Mouse (Mus musculus) thymus, postnatal 14 days (tissue): ENCODE data around the gene Etv5.

Source experiments
- DNase-seq: peaks from one replicate; pipeline ENCODE4 v3.0.0; 2021

Etv5 gene

GRCm38 (mm10) chr16:22439499-22440177 lies at the start of gene Etv5:
TSS of gene Etv5 (minus strand) at chr16:22439719.
- DNase-seq = peak; percentile 97

GRCm38 (mm10) chr16:22483900-22484299 lies 44.4 kb upstream of the Etv5 start:
- DNase-seq = no peak

GRCm38 (mm10) chr16:22479322-22479721 lies 39.8 kb upstream of the Etv5 start:
- DNase-seq = no peak

GRCm38 (mm10) chr16:22471728-22472127 lies 32.2 kb upstream of the Etv5 start:
- no peak for DNase-seq

- no peak for DNase-seq
Observed at GRCm38 (mm10) chr16:22469385-22469784, 29.9 kb upstream of the Etv5 start.

GRCm38 (mm10) chr16:22467111-22467510 lies 27.6 kb upstream of the Etv5 start:
- no peak for DNase-seq

- peak; percentile 76 for DNase-seq
Observed at GRCm38 (mm10) chr16:22466381-22466780, 26.9 kb upstream of the Etv5 start.

- no peak for DNase-seq
Observed at GRCm38 (mm10) chr16:22462220-22462619, 22.7 kb upstream of the Etv5 start.

GRCm38 (mm10) chr16:22461728-22462127 lies 22.2 kb upstream of the Etv5 start:
- DNase-seq = peak; percentile 22

- DNase-seq = no peak
Observed at GRCm38 (mm10) chr16:22460960-22461359, 21.4 kb upstream of the Etv5 start.

GRCm38 (mm10) chr16:22452082-22452481 lies 12.6 kb upstream of the Etv5 start:
- DNase-seq = no peak

GRCm38 (mm10) chr16:22448093-22448492 lies 8.6 kb upstream of the Etv5 start:
- no peak for DNase-seq

- DNase-seq = no peak
Observed at GRCm38 (mm10) chr16:22444786-22445185, 5.3 kb upstream of the Etv5 start.

GRCm38 (mm10) chr16:22442202-22442601 lies 2.7 kb upstream of the Etv5 start:
- no peak for DNase-seq

GRCm38 (mm10) chr16:22441317-22441716 lies 1.8 kb upstream of the Etv5 start:
- no peak for DNase-seq

- peak; percentile 41 for DNase-seq
Observed at GRCm38 (mm10) chr16:22440269-22440668, 750 bp upstream of the Etv5 start.

- peak; percentile 80 for DNase-seq
Observed at GRCm38 (mm10) chr16:22438441-22439373, 812 bp downstream of the Etv5 start.

GRCm38 (mm10) chr16:22436106-22436505 lies 3.4 kb downstream of the Etv5 start:
- DNase-seq = no peak

GRCm38 (mm10) chr16:22434530-22434929 lies 5.0 kb downstream of the Etv5 start:
- DNase-seq = no peak

GRCm38 (mm10) chr16:22433944-22434343 lies 5.6 kb downstream of the Etv5 start:
- DNase-seq = no peak

- DNase-seq = no peak
Observed at GRCm38 (mm10) chr16:22431773-22432172, 7.7 kb downstream of the Etv5 start.

- no peak for DNase-seq
Observed at GRCm38 (mm10) chr16:22431335-22431734, 8.2 kb downstream of the Etv5 start.

GRCm38 (mm10) chr16:22430211-22430951 lies 9.1 kb downstream of the Etv5 start:
- DNase-seq = no peak
